Mouse (Mus musculus) limb, embryonic 12.5 days (tissue): ENCODE measurements at regions not wholly inside any gene's neighbourhood (a gene's known extent, or its start where the extent isn't known, plus 50 kb on each side); places are given as distances from the start of the nearest gene placed in this dataset.

Experiments used
- ATAC-seq: fragments of 200-750 bp; cut with Nextera tagmentation; 2 replicates; pipeline ENCODE4 v1.8.0; 2017; ENCODE audit warnings: low read depth, moderate TSS enrichment; ENCODE audit not compliant: insufficient number of reproducible peaks, insufficient read depth, low FRiP score, low TSS enrichment
- H3K27ac ChIP-seq: fragments of 300-500 bp; sonication (generic); 2 replicates; pipeline ENCODE4 v1.5.1; 2016; ENCODE audit warnings: mild to moderate bottlenecking, moderate library complexity
- H3K27me3 ChIP-seq: fragments of 300-500 bp; sonication (generic); 2 replicates; pipeline ENCODE4 v1.6.1; 2016; ENCODE audit warnings: mild to moderate bottlenecking, moderate library complexity
- H3K36me3 ChIP-seq: fragments of 300-500 bp; sonication (generic); 2 replicates; pipeline ENCODE4 v1.6.1; 2016; ENCODE audit warnings: mild to moderate bottlenecking, moderate library complexity
- H3K4me1 ChIP-seq: fragments of 300-500 bp; sonication (generic); replicated peaks from 2 replicates; pipeline ENCODE4 v1.6.1; 2016
- H3K4me2 ChIP-seq: fragments of 300-500 bp; sonication (generic); 2 replicates; pipeline ENCODE4 v1.6.1; 2016; ENCODE audit warnings: mild to moderate bottlenecking, moderate library complexity
- H3K4me3 ChIP-seq: fragments of 300-500 bp; sonication (generic); replicated peaks from 2 replicates; pipeline ENCODE4 v1.5.1; 2016; ENCODE audit warnings: mild to moderate bottlenecking
- H3K9ac ChIP-seq: fragments of 300-500 bp; sonication (generic); replicated peaks from 2 replicates; pipeline ENCODE4 v1.6.1; 2016; ENCODE audit warnings: mild to moderate bottlenecking, moderate library complexity
- H3K9me3 ChIP-seq: fragments of 300-500 bp; sonication (generic); 2 replicates; pipeline ENCODE4 v1.6.1; 2016; ENCODE audit warnings: mild to moderate bottlenecking, moderate library complexity
- WGBS: fragments of 180-500 bp; shearing (Covaris S2); methylation state at CpG from one replicate; pipeline ENCODE4 v1.1.7; 2016; 5-methylcytosine and 5-hydroxymethylcytosine counted together

DNA sequence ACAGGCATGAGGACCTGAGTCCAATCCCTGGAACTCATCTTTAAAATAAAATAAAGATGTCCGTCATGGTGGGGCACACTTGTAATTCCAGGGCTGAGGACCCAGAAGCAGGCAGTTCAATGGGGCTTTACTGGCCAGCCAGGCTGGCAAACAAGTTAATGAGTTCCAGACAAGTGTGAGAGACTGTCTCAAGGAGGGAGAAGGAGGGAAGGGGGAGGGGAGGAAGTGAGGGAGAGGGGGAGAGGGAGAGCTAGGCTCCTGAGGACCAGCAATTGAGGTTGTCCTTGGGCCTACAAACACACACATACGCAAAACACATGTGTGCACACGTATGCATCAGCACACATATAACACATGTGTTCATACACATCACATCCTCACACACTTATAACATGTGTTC, 149.2 kb downstream of the Tmem132e start:
- 29% methylated on average over 3 of the region's 3 CpGs for WGBS
- H3K27ac ChIP-seq, result no peak overlapping the region

GRCm38 (mm10) chr11:82523200-82523802, 134.6 kb downstream of the Tmem132e start:
- no peak overlapping the region for H3K27ac ChIP-seq
- H3K4me3 ChIP-seq, result no peak overlapping the region
- no peak overlapping the region for H3K9ac ChIP-seq
- H3K27me3 ChIP-seq, result peaks cover 54% of the 10 kb centered on the region
- peaks cover 16% of the 10 kb centered on the region; the same call in 1 of the 2 replicates for H3K4me1 ChIP-seq
- H3K4me2 ChIP-seq, result no peak overlapping the region
- no peaks in the 10 kb centered on the region for H3K9me3 ChIP-seq
- WGBS, result 40% methylated on average over 4 of the region's 4 CpGs
- H3K36me3 ChIP-seq, result no peaks in the 10 kb centered on the region
- no peak for ATAC-seq

More for the DNA sequence above, 149.2 kb downstream of the Tmem132e start:
- Histone ChIP-seq H3K4me1 (peaks cover 29% of the 10 kb centered on the region), H3K9me3 (peaks cover 5% of the 10 kb centered on the region; the same call in 1 of the 2 replicates), H3K9ac (no peak overlapping the region), H3K4me2 (no peak overlapping the region), H3K27me3 (no peaks in the 10 kb centered on the region), H3K36me3 (no peaks in the 10 kb centered on the region), H3K4me3 (no peak overlapping the region)
- no peak for ATAC-seq

DNA sequence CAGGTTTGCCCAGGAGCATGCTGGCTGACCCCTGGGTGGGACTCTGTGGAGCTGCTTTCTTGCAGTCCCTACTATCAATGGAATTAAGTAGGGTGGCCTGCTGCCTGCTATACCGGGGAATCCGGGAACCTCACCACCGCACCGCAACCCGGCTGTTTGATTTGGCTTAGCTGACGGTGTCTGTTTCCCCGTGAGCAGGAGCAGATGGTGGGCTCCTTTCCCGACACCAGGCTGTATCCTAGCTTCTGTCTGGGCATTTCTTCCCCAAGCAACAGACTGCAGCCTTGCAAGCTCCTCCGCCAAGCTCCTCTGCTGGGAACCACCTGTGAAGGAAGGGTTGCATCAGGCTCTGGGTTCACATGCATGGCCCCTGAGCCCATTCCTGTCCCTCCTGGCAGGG, 132.7 kb downstream of the Tmem132e start:
- Histone ChIP-seq H3K27me3 (peaks cover 39% of the 10 kb centered on the region), H3K27ac (no peak overlapping the region), H3K36me3 (no peaks in the 10 kb centered on the region), H3K4me3 (no peak overlapping the region), H3K9ac (no peak overlapping the region), H3K9me3 (no peaks in the 10 kb centered on the region), H3K4me2 (no peak overlapping the region), H3K4me1 (peaks cover 10% of the 10 kb centered on the region; the same call in 1 of the 2 replicates)
- WGBS, result 44% methylated on average over 9 of the region's 9 CpGs
- ATAC-seq, result no peak

GRCm38 (mm10) chr11:82518691-82519090, 130.0 kb downstream of the Tmem132e start:
- no peak overlapping the region for H3K27ac ChIP-seq
- H3K27me3 ChIP-seq, result peaks cover 30% of the 10 kb centered on the region
- H3K9me3 ChIP-seq, result no peaks in the 10 kb centered on the region
- ATAC-seq, result no peak
- no peak overlapping the region for H3K9ac ChIP-seq
- H3K4me2 ChIP-seq, result no peak overlapping the region
- 11% methylated on average over 6 of the region's 6 CpGs for WGBS
- peaks cover 10% of the 10 kb centered on the region; the same call in 1 of the 2 replicates for H3K4me1 ChIP-seq
- no peaks in the 10 kb centered on the region for H3K36me3 ChIP-seq
- no peak overlapping the region for H3K4me3 ChIP-seq

DNA sequence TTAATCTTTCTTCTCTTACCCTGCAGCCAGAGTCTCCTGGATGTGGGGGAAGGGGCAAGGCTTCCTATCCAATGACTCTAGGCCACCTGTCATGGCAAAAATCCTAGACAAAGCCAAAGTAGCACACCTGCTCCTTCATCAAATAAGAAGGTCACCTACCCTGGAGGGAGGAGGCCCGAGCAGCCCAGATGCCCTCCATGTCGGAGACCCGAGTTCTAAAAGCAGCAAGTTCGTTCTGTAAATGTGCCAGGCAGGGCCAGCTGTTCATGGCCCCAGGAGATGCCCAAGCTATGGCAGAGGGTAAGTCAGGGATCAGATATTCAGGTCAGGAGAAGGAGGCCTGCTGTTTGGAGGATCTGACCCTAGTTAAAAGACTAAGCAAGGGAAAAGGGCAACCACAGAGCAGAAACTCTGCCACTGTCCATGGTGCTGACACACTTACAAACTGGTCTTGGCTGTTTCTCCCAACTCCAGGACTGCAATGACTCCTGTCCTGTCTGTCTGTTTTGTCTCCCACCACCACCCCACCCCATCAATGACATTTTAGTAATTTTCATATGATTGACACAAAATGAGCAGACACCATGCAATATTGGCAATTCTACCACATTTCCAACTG, 125.9 kb downstream of the Tmem132e start:
- H3K36me3 ChIP-seq, result no peaks in the 10 kb centered on the region
- no peaks in the 10 kb centered on the region for H3K9me3 ChIP-seq
- H3K9ac ChIP-seq, result no peak overlapping the region
- no peak overlapping the region for H3K27ac ChIP-seq
- H3K4me3 ChIP-seq, result no peak overlapping the region
- WGBS, result 95% methylated on average over 4 of the region's 4 CpGs
- H3K4me1 ChIP-seq, result peaks cover 10% of the 10 kb centered on the region; the same call in 1 of the 2 replicates
- no peak overlapping the region for H3K4me2 ChIP-seq
- no peak for ATAC-seq
- H3K27me3 ChIP-seq, result peaks cover 6% of the 10 kb centered on the region; the same call in 1 of the 2 replicates

DNA sequence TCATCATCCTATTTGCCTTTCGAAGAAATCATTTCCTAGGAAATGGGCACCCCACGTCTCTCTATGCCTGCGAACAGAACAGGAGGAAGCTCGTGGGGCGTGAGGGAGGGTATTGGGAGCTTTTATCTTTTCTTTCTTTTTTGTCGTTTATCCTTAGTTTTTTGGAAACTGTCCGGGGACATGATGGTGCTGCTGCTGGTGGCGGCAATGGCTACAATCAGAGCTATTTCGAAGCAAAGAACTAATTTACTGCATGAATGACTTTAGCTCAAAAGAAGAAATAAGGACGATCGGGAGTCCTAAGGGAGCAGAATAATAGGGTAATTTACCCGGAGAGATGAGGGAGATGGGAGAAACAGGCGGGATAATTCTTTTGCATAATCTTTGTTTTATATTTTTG, 119.9 kb downstream of the Tmem132e start:
- H3K9ac ChIP-seq, result no peak overlapping the region
- H3K4me2 ChIP-seq, result no peak overlapping the region
- H3K9me3 ChIP-seq, result no peaks in the 10 kb centered on the region
- 77% methylated on average over 13 of the region's 13 CpGs for WGBS
- no peak overlapping the region for H3K27ac ChIP-seq
- no peaks in the 10 kb centered on the region for H3K4me1 ChIP-seq
- no peaks in the 10 kb centered on the region for H3K36me3 ChIP-seq
- H3K4me3 ChIP-seq, result no peak overlapping the region
- ATAC-seq, result no peak
- H3K27me3 ChIP-seq, result 0 out of 2 replicates have a peak, but pooled peaks cover 3% of the 10 kb centered on the region
